Mouse (Mus musculus) embryonic facial prominence, embryonic 13.5 days (tissue): ENCODE data around the gene Tars. TPM values are rescaled to one million over a fixed set of nuclear protein-coding genes. Genes with fewer than 3 reads are reported as not detected.

Source experiments
- ATAC-seq: fragments of 200-750 bp; cut with Nextera tagmentation; 2 replicates; pipeline ENCODE4 v1.8.0; 2017; ENCODE audit warnings: low read depth; ENCODE audit not compliant: insufficient number of reproducible peaks, insufficient read depth, low FRiP score, low TSS enrichment
- H3K27ac ChIP-seq: fragments of 300-500 bp; sonication (generic); 2 replicates; pipeline ENCODE4 v1.5.1; 2015; ENCODE audit warnings: moderate library complexity, mild to moderate bottlenecking, inconsistent platforms
- H3K27me3 ChIP-seq: fragments of 300-500 bp; sonication (generic); 2 replicates; pipeline ENCODE4 v1.6.1; 2015; ENCODE audit warnings: mild to moderate bottlenecking, inconsistent platforms
- H3K36me3 ChIP-seq: fragments of 300-500 bp; sonication (generic); 2 replicates; pipeline ENCODE4 v1.6.1; 2015; ENCODE audit warnings: mild to moderate bottlenecking, inconsistent platforms
- H3K4me1 ChIP-seq: fragments of 300-500 bp; sonication (generic); 2 replicates; pipeline ENCODE4 v1.6.1; 2015; ENCODE audit warnings: inconsistent platforms
- H3K4me2 ChIP-seq: fragments of 300-500 bp; sonication (generic); 2 replicates; pipeline ENCODE4 v1.6.1; 2015; ENCODE audit warnings: moderate library complexity, mild to moderate bottlenecking, inconsistent platforms
- H3K4me3 ChIP-seq: fragments of 300-500 bp; sonication (generic); 2 replicates; pipeline ENCODE4 v1.5.1; 2015; ENCODE audit warnings: mild to moderate bottlenecking, inconsistent platforms
- H3K9ac ChIP-seq: fragments of 300-500 bp; sonication (generic); 2 replicates; pipeline ENCODE4 v1.6.1; 2015; ENCODE audit warnings: mild to moderate bottlenecking, inconsistent platforms
- H3K9me3 ChIP-seq: fragments of 300-500 bp; sonication (generic); 2 replicates; pipeline ENCODE4 v1.6.1; 2016; ENCODE audit warnings: inconsistent platforms
- WGBS: fragments of 180-500 bp; shearing (Covaris S2); methylation state at CpG from one replicate; pipeline ENCODE4 v1.1.7; 2015; ENCODE audit warnings: mixed read lengths; 5-methylcytosine and 5-hydroxymethylcytosine counted together
- polyA plus RNA-seq: library from polyadenylated mRNA; unstranded; fragments of >200 nt; fragmentation: Nextera tagmentation; extraction: Ambion mirVana; gene quantifications from 2 replicates; pipeline ENCODE4 v1.2.1, GENCODE M21; 2015

The Tars gene
- polyA plus RNA-seq, 1 experiment from 2014 or later, result 64.0 TPM

- Histone ChIP-seq H3K9ac (no peak overlapping the region), H3K27me3 (0 out of 2 replicates have a peak, but pooled peaks cover 2% of the 10 kb centered on the region), H3K36me3 (no peaks in the 10 kb centered on the region), H3K4me2 (no peak overlapping the region), H3K9me3 (no peaks in the 10 kb centered on the region), H3K27ac (no peak overlapping the region), H3K4me1 (no peaks in the 10 kb centered on the region), H3K4me3 (no peak overlapping the region)
- 80% methylated on average over 1 of the region's 1 CpGs for WGBS
- ATAC-seq, result no peak
Observed at GRCm38 (mm10) chr15:11360888-11361287, 38.6 kb downstream of the Tars start.

- ATAC-seq, result no peak
- H3K4me1 ChIP-seq, result peaks cover 2% of the 10 kb centered on the region; the same call in 1 of the 2 replicates
- no peak overlapping the region for H3K4me2 ChIP-seq
- H3K27me3 ChIP-seq, result 0 out of 2 replicates have a peak, but pooled peaks cover 2% of the 10 kb centered on the region
- no peak overlapping the region for H3K9ac ChIP-seq
- no peaks in the 10 kb centered on the region for H3K36me3 ChIP-seq
- H3K9me3 ChIP-seq, result no peaks in the 10 kb centered on the region
- H3K27ac ChIP-seq, result no peak overlapping the region
- H3K4me3 ChIP-seq, result no peak overlapping the region
- 91% methylated on average over 2 of the region's 2 CpGs for WGBS
Observed at GRCm38 (mm10) chr15:11357501-11357900, 42.0 kb downstream of the Tars start.

- ATAC-seq, result no peak
- H3K27ac ChIP-seq, result no peak overlapping the region
- H3K27me3 ChIP-seq, result 0 out of 2 replicates have a peak, but pooled peaks cover 2% of the 10 kb centered on the region
- WGBS, result 26% methylated on average over 3 of the region's 3 CpGs
- no peak overlapping the region for H3K4me2 ChIP-seq
- H3K36me3 ChIP-seq, result no peaks in the 10 kb centered on the region
- H3K4me1 ChIP-seq, result peaks cover 2% of the 10 kb centered on the region; the same call in 1 of the 2 replicates
- no peak overlapping the region for H3K9ac ChIP-seq
- H3K4me3 ChIP-seq, result no peak overlapping the region
- no peaks in the 10 kb centered on the region for H3K9me3 ChIP-seq
Observed at GRCm38 (mm10) chr15:11355865-11356264, 43.6 kb downstream of the Tars start.

GRCm38 (mm10) chr15:11339467-11340180 lies 59.8 kb downstream of the Tars start:
- H3K27me3 ChIP-seq, result no peaks in the 10 kb centered on the region
- H3K4me2 ChIP-seq, result no peak overlapping the region
- H3K4me3 ChIP-seq, result no peak overlapping the region
- no peak for ATAC-seq
- no peak overlapping the region for H3K9ac ChIP-seq
- no peaks in the 10 kb centered on the region; the same call in 1 of the 2 replicates for H3K36me3 ChIP-seq
- 67% methylated on average over 7 of the region's 7 CpGs for WGBS
- H3K27ac ChIP-seq, result no peak overlapping the region
- H3K4me1 ChIP-seq, result no peaks in the 10 kb centered on the region
- H3K9me3 ChIP-seq, result no peaks in the 10 kb centered on the region
